Mouse (Mus musculus) limb, embryonic 11.5 days (tissue): Measurements from ENCODE around the gene Rp9. TPM values are rescaled to one million over a fixed set of nuclear protein-coding genes. Genes with fewer than 3 reads are reported as not detected.
A peak's percentile ranks its signal among the peaks of the same experiment; 100 is the strongest.
"Not testable (repeated sequence)": the region's sequence is repeated elsewhere in the genome, so short reads cannot be mapped to it uniquely, and the experiment has no call there.

Experiments
- ATAC-seq: fragments of 200-750 bp; cut with Nextera tagmentation; 2 replicates; pipeline ENCODE4 v1.8.0; 2017; ENCODE audit warnings: low read depth; ENCODE audit not compliant: insufficient number of reproducible peaks, low FRiP score, low TSS enrichment
- DNase-seq: peaks from one replicate; pipeline ENCODE4 v3.0.0-alpha.2; 2015; ENCODE audit warnings: low spot score
- H3K27ac ChIP-seq: fragments of 300-500 bp; sonication (generic); replicated peaks from 2 replicates; pipeline ENCODE4 v1.5.1; 2014; ENCODE audit warnings: low read depth, mild to moderate bottlenecking, low read length
- H3K27me3 ChIP-seq: fragments of 300-500 bp; sonication (generic); 2 replicates; pipeline ENCODE4 v1.6.1; 2014; ENCODE audit warnings: mild to moderate bottlenecking, low read length, mixed read lengths; ENCODE audit not compliant: control insufficient read depth, insufficient read depth
- H3K36me3 ChIP-seq: fragments of 300-500 bp; sonication (generic); 2 replicates; pipeline ENCODE4 v1.6.1; 2014; ENCODE audit warnings: mild to moderate bottlenecking, low read length, moderate library complexity, mixed read lengths; ENCODE audit not compliant: control insufficient read depth, insufficient read depth
- H3K4me1 ChIP-seq: fragments of 300-500 bp; sonication (generic); 2 replicates; pipeline ENCODE4 v1.6.1; 2014; ENCODE audit warnings: low read length, mixed read lengths; ENCODE audit not compliant: control insufficient read depth, insufficient read depth
- H3K4me2 ChIP-seq: fragments of 300-500 bp; sonication (generic); 2 replicates; pipeline ENCODE4 v1.6.1; 2014; ENCODE audit warnings: low read depth, mild to moderate bottlenecking, moderate library complexity; ENCODE audit not compliant: severe bottlenecking
- H3K4me3 ChIP-seq: fragments of 300-500 bp; sonication (generic); 2 replicates; pipeline ENCODE4 v1.5.1; 2014; ENCODE audit warnings: low read depth, low read length
- H3K9ac ChIP-seq: fragments of 300-500 bp; sonication (generic); 2 replicates; pipeline ENCODE4 v1.6.1; 2014; ENCODE audit warnings: mild to moderate bottlenecking, low read length
- H3K9me3 ChIP-seq: fragments of 300-500 bp; sonication (generic); 2 replicates; pipeline ENCODE4 v1.6.1; 2016; ENCODE audit warnings: low read length; ENCODE audit not compliant: control insufficient read depth
- WGBS: fragments of 180-500 bp; shearing (Covaris S2); extraction: QIAGEN DNeasy Blood & Tissue Kit; methylation state at CpG from one replicate; pipeline ENCODE4 v1.1.7; 2014; 5-methylcytosine and 5-hydroxymethylcytosine counted together
- polyA plus RNA-seq: library from polyadenylated mRNA; unstranded; fragments of >200 nt; fragmentation: Nextera tagmentation; extraction: Ambion mirVana; gene quantifications from 2 replicates; pipeline ENCODE4 v1.2.1, GENCODE M21; 2014

The Rp9 gene
- polyA plus RNA-seq, 1 experiment from 2014 or later = 62.7 TPM

DNA sequence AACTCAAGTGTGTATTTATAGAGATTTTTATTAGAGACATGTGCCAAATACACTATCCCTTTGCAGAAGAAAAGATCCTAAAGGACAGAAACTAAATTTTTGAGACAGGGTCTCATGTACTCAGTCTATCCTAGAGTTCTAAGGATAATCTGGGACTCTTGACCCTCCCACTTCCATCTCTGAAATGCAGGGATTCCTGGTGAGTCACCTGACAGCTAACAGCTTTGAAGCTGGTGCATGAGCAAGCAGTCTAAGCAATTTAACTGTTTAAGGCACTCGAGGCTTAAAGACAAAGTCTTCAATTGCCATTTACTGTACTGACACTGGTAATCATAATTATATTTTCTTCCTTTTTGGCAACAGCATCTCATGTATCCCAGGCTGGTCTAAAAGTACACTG, 47.0 kb downstream of the Rp9 start:
- Histone ChIP-seq H3K36me3 (no peaks in the 10 kb centered on the region), H3K27me3 (no peaks in the 10 kb centered on the region), H3K4me1 (no peaks in the 10 kb centered on the region), H3K9me3 (no peaks in the 10 kb centered on the region), H3K4me3 (no peak overlapping the region), H3K4me2 (no peak overlapping the region), H3K27ac (no peak overlapping the region), H3K9ac (no peak overlapping the region)
- WGBS = 55% methylated on average over 1 of the region's 1 CpGs
- ATAC-seq = no peak
- DNase-seq = no peak

DNA sequence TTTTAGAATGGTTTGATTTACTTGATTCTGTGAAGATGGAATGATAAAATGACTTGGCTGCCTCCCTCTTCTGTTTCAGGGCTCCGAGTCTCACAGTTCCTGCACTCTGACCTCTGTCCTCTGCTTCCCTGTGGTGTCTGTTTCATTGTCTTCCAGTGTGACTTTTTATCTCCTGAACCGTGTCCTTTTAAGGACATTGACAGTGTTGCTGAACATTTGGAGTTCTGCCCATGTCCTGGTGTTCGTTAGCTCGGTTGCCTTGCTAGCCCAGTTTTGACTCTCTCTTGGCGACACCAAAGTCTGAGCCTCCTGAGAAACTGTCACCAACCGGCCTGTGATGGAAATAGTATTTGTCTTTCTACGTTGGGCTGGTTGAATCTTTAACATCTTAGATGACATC, 49.1 kb downstream of the Rp9 start:
- no peaks in the 10 kb centered on the region for H3K9me3 ChIP-seq
- 49% methylated on average over 7 of the region's 7 CpGs for WGBS
- no peaks in the 10 kb centered on the region for H3K4me1 ChIP-seq
- no peak for DNase-seq
- H3K4me3 ChIP-seq = no peak overlapping the region
- H3K27ac ChIP-seq = no peak overlapping the region
- H3K9ac ChIP-seq = no peak overlapping the region
- H3K4me2 ChIP-seq = no peak overlapping the region
- no peaks in the 10 kb centered on the region for H3K27me3 ChIP-seq
- ATAC-seq = no peak
- no peaks in the 10 kb centered on the region for H3K36me3 ChIP-seq

DNA sequence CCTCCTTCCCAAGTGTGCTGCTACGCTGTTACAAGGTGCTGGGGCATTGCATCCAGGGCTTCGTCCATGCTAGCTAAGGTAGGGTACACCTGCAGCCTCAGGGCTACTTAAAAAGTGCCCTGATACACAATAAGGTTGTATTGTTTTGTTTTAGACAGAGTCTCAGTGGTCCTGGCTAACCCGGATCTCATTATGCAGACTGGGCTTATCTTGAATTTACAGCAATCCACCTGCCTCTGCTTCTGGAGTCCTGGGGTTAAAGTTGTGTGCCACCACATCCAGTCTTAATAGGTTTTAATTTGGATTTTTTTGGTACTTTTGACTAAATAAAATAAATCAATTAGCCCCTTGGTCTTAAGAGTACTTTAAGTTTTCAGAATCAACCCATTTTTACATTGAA, 49.7 kb downstream of the Rp9 start:
- no peak for ATAC-seq
- no peaks in the 10 kb centered on the region for H3K9me3 ChIP-seq
- H3K27me3 ChIP-seq = no peaks in the 10 kb centered on the region
- WGBS = 80% methylated on average over 3 of the region's 3 CpGs
- DNase-seq = no peak
- no peak overlapping the region for H3K4me2 ChIP-seq
- H3K9ac ChIP-seq = no peak overlapping the region
- no peak overlapping the region for H3K4me3 ChIP-seq
- H3K36me3 ChIP-seq = no peaks in the 10 kb centered on the region
- no peaks in the 10 kb centered on the region for H3K4me1 ChIP-seq
- no peak overlapping the region for H3K27ac ChIP-seq

DNA sequence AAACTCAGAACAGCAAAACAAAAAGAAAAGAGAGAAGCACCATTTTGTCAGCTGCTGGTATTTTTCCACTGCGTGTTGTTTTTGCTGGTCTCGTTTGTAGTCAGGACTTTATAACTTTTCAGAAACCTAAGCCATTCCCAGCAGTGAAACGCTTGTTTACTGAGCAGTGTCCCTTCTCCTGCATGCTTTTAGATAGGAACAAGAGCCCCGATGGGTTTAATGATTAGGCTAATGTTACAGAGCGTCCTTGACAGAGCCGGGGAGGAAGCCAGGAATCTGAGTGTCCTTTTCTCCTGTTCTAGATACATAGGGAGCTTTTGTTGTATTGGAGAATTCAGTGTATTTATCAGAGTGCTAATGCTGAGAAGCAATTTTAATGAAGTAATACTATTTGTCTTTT, 52.0 kb downstream of the Rp9 start:
- ATAC-seq (no peak), DNase-seq (no peak)
- Histone ChIP-seq H3K36me3 (no peaks in the 10 kb centered on the region), H3K27me3 (no peaks in the 10 kb centered on the region), H3K4me1 (no peaks in the 10 kb centered on the region), H3K4me2 (no peak overlapping the region), H3K4me3 (no peak overlapping the region), H3K9ac (no peak overlapping the region), H3K9me3 (no peaks in the 10 kb centered on the region), H3K27ac (no peak overlapping the region)
- WGBS = 56% methylated on average over 6 of the region's 6 CpGs

DNA sequence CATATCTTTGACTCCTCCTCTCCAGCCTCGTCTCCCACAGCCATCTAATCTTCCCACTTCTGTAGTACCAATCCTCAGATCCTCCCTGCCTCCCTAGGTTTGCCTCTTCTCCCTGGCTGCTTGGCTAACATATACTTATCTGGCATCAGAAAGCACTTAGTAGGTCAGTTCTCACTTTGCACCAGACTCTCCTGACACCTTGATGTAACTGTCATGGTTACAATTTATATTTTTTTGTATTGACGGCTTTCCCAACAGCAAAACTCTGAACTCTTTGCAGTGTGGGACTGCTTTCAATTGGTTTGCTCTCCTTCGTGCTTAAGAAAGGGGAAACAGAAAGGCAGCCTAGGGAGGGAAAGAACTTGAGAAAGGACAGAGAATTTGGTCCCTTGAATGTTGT, 53.4 kb downstream of the Rp9 start:
- ATAC-seq = no peak
- no peak for DNase-seq
- Histone ChIP-seq H3K9ac (no peak overlapping the region), H3K4me1 (no peaks in the 10 kb centered on the region), H3K36me3 (no peaks in the 10 kb centered on the region), H3K4me2 (no peak overlapping the region), H3K4me3 (no peak overlapping the region), H3K27ac (no peak overlapping the region), H3K27me3 (no peaks in the 10 kb centered on the region), H3K9me3 (no peaks in the 10 kb centered on the region)
- 79% methylated on average over 3 of the region's 3 CpGs for WGBS

DNA sequence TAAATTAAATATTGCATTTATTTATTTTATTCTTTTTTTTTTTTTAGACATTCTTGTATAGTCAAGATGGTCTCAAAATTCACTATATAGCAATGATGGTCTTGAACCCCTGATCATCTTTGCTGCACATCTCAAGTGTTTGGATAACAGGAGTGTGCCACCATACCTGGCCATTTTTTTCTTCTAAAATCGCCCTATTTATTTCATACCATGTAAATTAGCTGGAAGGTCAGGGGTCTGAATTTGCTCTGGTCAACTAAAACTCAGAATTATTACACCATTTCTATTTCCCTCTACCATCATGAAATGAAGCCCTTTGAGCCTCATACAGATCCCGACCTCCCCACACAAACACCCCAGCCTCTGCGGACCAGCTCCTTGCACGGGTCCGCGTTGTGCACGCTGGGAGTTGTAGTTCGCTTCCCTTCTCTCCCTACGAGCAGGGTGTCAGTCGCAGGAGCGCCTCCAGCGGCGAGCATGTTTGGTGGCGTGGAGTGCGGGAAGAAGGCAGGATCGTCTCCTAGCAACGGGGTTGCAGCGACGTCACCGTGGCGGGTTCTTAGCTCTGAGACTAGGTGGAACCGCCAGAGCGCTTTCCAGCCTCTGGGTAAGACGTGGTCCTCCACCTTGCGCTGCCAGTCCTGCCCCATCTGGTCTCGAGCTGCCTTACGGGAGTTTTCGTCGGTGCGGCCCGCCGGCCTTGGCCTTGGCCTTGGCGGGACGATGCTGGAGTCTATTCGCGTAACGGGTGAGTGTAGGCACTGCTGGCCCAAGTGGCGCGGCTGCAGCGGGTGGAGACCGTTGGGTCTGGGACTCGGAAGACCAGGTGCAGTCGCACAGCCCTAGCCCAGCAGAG, 58.3 kb downstream of the Rp9 start, which contains the start of gene 9530077C05Rik:
9530077C05Rik (plus strand) TSS at position 512 of the 856 bp plus-strand sequence.
- ATAC-seq = peak; percentile 97
- no peak within 1 kb of the TSS for H3K27ac ChIP-seq
- no peaks in the 10 kb centered on the region for H3K27me3 ChIP-seq
- H3K9me3 ChIP-seq = no peaks in the 10 kb centered on the region
- H3K4me1 ChIP-seq = no peaks in the 10 kb centered on the region
- no peaks in the 10 kb centered on the region for H3K36me3 ChIP-seq
- peak; percentile 98 for DNase-seq
- peak within 1 kb of the TSS; percentile 58 for H3K9ac ChIP-seq
- H3K4me3 ChIP-seq = peak within 1 kb of the TSS; percentile 45
- 1% methylated on average over 43 of the region's 43 CpGs for WGBS
- H3K4me2 ChIP-seq = peak within 1 kb of the TSS; percentile 81

DNA sequence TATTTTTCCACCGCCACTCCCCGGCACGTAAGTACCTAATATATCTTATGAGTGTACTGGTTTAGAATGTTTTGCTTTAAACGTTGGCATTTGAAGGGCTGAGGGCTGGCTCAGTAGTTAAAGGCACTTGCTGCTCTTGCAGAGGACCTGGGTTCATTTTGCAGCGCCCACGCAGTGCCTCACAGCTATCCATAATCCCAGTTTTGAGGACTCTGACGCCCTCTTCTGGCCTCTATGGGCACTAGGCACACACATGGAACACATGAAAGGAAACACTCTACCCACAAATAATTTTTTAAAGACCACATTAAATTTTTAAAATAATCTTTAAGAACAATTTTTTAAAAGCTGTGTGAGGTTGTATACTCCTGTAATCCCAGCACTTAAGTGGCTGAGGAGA, 60.0 kb downstream of the Rp9 start:
- ATAC-seq (no peak), DNase-seq (no peak)
- Histone ChIP-seq H3K36me3 (no peaks in the 10 kb centered on the region), H3K9ac (no peak overlapping the region), H3K4me2 (no peak overlapping the region), H3K4me3 (no peak overlapping the region), H3K9me3 (no peaks in the 10 kb centered on the region), H3K27ac (no peak overlapping the region), H3K27me3 (no peaks in the 10 kb centered on the region), H3K4me1 (no peaks in the 10 kb centered on the region)
- WGBS = 78% methylated on average over 7 of the region's 7 CpGs

DNA sequence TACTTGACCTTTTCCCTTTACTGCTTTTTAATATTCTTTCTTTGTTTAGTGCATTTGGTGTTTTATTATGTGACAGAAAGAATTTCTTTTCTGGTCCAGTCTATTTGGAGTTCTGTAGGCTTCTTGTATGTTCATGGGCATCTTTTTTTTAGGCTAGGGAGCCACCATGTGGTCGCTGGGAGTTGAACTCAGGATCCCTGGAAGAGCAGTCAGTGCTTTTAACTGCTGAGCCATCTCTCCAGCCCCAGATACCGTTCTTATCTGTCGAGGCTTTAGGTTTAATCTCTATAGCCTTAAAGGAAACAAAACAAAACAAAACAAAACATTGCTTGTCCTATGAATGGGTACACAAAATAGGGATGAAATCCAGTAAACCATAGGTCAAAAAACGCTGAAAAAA, 61.2 kb downstream of the Rp9 start:
- ATAC-seq, DNase-seq, H3K36me3 ChIP-seq, H3K27me3 ChIP-seq, H3K9ac ChIP-seq, H3K4me1 ChIP-seq, H3K27ac ChIP-seq, H3K4me2 ChIP-seq, H3K4me3 ChIP-seq, H3K9me3 ChIP-seq: not testable (repeated sequence)
- WGBS = 30% methylated on average over 4 of the region's 4 CpGs

DNA sequence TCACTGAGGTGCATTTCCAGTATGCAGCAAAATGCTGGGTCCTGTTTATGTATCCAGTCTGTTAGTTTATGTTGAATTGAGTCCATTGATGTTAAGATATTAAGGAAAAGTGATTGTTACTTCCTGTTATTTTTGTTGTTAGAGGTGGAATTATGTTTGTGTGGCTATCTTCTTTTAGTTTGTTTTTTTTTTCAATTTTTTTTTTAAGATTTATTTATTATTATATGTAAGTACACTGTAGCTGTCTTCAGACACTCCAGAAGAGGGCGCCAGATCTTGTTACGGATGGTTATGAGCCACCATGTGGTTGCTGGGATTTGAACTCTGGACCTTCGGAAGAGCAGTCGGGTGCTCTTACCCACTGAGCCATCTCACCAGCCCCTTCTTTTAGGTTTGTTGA, 61.9 kb downstream of the Rp9 start:
- WGBS = 81% methylated on average over 3 of the region's 4 CpGs
- H3K9me3 ChIP-seq = not testable (repeated sequence)

More for the DNA sequence above, 61.9 kb downstream of the Rp9 start:
- H3K36me3 ChIP-seq, H3K4me3 ChIP-seq, H3K9ac ChIP-seq, H3K27me3 ChIP-seq, H3K27ac ChIP-seq, H3K4me1 ChIP-seq, DNase-seq, ATAC-seq, H3K4me2 ChIP-seq: not testable (repeated sequence)
